Mouse (Mus musculus): ENCODE measurements around the gene Hmcn1. TPM values are rescaled to one million over a fixed set of nuclear protein-coding genes. Genes with fewer than 3 reads are reported as not detected.

Gene Hmcn1
- polyA plus RNA-seq, 1 experiment from 2014 or later: 1.7 TPM

GRCm38 (mm10) chr1:150813381-150813780, 179.9 kb downstream of the Hmcn1 start:
- Histone ChIP-seq H3K36me3 (replicated peaks) (no peaks in the 10 kb centered on the region), H3K9me3 (replicated peaks) (no peaks in the 10 kb centered on the region), H3K9ac (no peak overlapping the region), H3K27ac (replicated peaks) (no peak overlapping the region), H3K27me3 (no peaks in the 10 kb centered on the region), H3K4me2 (no peak overlapping the region), H3K4me3 (replicated peaks) (no peak overlapping the region), H3K4me1 (replicated peaks) (no peaks in the 10 kb centered on the region)
- no peak for ATAC-seq (ENCODE audit: insufficient read depth)

GRCm38 (mm10) chr1:150806864-150807263, 186.4 kb downstream of the Hmcn1 start:
- Histone ChIP-seq H3K4me2 (no peak overlapping the region), H3K27ac (replicated peaks) (no peak overlapping the region), H3K4me3 (replicated peaks) (no peak overlapping the region), H3K4me1 (replicated peaks) (no peaks in the 10 kb centered on the region), H3K27me3 (no peaks in the 10 kb centered on the region), H3K9ac (no peak overlapping the region), H3K9me3 (replicated peaks) (no peaks in the 10 kb centered on the region), H3K36me3 (replicated peaks) (no peaks in the 10 kb centered on the region)
- ATAC-seq (ENCODE audit: insufficient read depth): no peak
- 51% methylated on average over 3 of the region's 3 CpGs for WGBS (ENCODE audit: insufficient replicate concordance)

GRCm38 (mm10) chr1:150805466-150805865, 187.8 kb downstream of the Hmcn1 start:
- 72% methylated on average over 2 of the region's 2 CpGs for WGBS (ENCODE audit: insufficient replicate concordance)
- Histone ChIP-seq H3K36me3 (replicated peaks) (no peaks in the 10 kb centered on the region), H3K4me1 (replicated peaks) (no peaks in the 10 kb centered on the region), H3K27me3 (no peaks in the 10 kb centered on the region), H3K4me3 (replicated peaks) (no peak overlapping the region), H3K4me2 (no peak overlapping the region), H3K27ac (replicated peaks) (no peak overlapping the region), H3K9ac (no peak overlapping the region), H3K9me3 (replicated peaks) (no peaks in the 10 kb centered on the region)
- ATAC-seq (ENCODE audit: insufficient read depth): no peak

GRCm38 (mm10) chr1:150804235-150805099, 188.8 kb downstream of the Hmcn1 start:
- Histone ChIP-seq H3K27me3 (no peaks in the 10 kb centered on the region), H3K27ac (replicated peaks) (no peak overlapping the region), H3K4me3 (replicated peaks) (no peak overlapping the region), H3K9me3 (replicated peaks) (no peaks in the 10 kb centered on the region), H3K9ac (no peak overlapping the region), H3K4me2 (no peak overlapping the region), H3K4me1 (replicated peaks) (no peaks in the 10 kb centered on the region), H3K36me3 (replicated peaks) (no peaks in the 10 kb centered on the region)
- 62% methylated on average over 9 of the region's 9 CpGs for WGBS (ENCODE audit: insufficient replicate concordance)
- ATAC-seq (ENCODE audit: insufficient read depth): no peak

- no peak overlapping the region for H3K9ac ChIP-seq
- H3K4me2 ChIP-seq: no peak overlapping the region
- H3K4me3 ChIP-seq (replicated peaks): no peak overlapping the region
- H3K9me3 ChIP-seq (replicated peaks): no peaks in the 10 kb centered on the region
- no peak for ATAC-seq (ENCODE audit: insufficient read depth)
- WGBS (ENCODE audit: insufficient replicate concordance): 75% methylated on average over 12 of the region's 12 CpGs
- no peaks in the 10 kb centered on the region for H3K36me3 ChIP-seq (replicated peaks)
- H3K27me3 ChIP-seq: no peaks in the 10 kb centered on the region
- H3K4me1 ChIP-seq (replicated peaks): no peaks in the 10 kb centered on the region
- no peak overlapping the region for H3K27ac ChIP-seq (replicated peaks)
Measured at GRCm38 (mm10) chr1:150802642-150803041, 190.6 kb downstream of the Hmcn1 start.

- H3K4me3 ChIP-seq (replicated peaks): no peak overlapping the region
- no peaks in the 10 kb centered on the region for H3K27me3 ChIP-seq
- H3K36me3 ChIP-seq (replicated peaks): no peaks in the 10 kb centered on the region
- ATAC-seq (ENCODE audit: insufficient read depth): no peak
- no peak overlapping the region for H3K9ac ChIP-seq
- WGBS (ENCODE audit: insufficient replicate concordance): 58% methylated on average over 8 of the region's 8 CpGs
- H3K4me1 ChIP-seq (replicated peaks): no peaks in the 10 kb centered on the region
- H3K9me3 ChIP-seq (replicated peaks): no peaks in the 10 kb centered on the region
- H3K27ac ChIP-seq (replicated peaks): no peak overlapping the region
- no peak overlapping the region for H3K4me2 ChIP-seq
Measured at GRCm38 (mm10) chr1:150800611-150801263, 192.5 kb downstream of the Hmcn1 start.

- Histone ChIP-seq H3K4me1 (replicated peaks) (no peaks in the 10 kb centered on the region), H3K27ac (replicated peaks) (no peak overlapping the region), H3K9me3 (replicated peaks) (no peaks in the 10 kb centered on the region), H3K4me3 (replicated peaks) (no peak overlapping the region), H3K4me2 (no peak overlapping the region), H3K9ac (no peak overlapping the region), H3K27me3 (no peaks in the 10 kb centered on the region), H3K36me3 (replicated peaks) (no peaks in the 10 kb centered on the region)
- 65% methylated on average over 5 of the region's 5 CpGs for WGBS (ENCODE audit: insufficient replicate concordance)
- ATAC-seq (ENCODE audit: insufficient read depth): no peak
Measured at GRCm38 (mm10) chr1:150798651-150799050, 194.6 kb downstream of the Hmcn1 start.

- WGBS (ENCODE audit: insufficient replicate concordance): 63% methylated on average over 6 of the region's 6 CpGs
Measured at GRCm38 (mm10) chr1:150786746-150787145, 206.5 kb downstream of the Hmcn1 start.

GRCm38 (mm10) chr1:150783070-150783842, 210.0 kb downstream of the Hmcn1 start:
- WGBS (ENCODE audit: insufficient replicate concordance): 75% methylated on average over 15 of the region's 15 CpGs
- Histone ChIP-seq H3K36me3 (replicated peaks) (no peaks in the 10 kb centered on the region), H3K4me3 (replicated peaks) (no peak overlapping the region), H3K4me1 (replicated peaks) (no peaks in the 10 kb centered on the region), H3K9ac (no peak overlapping the region), H3K4me2 (no peak overlapping the region), H3K27ac (replicated peaks) (no peak overlapping the region), H3K9me3 (replicated peaks) (no peaks in the 10 kb centered on the region), H3K27me3 (no peaks in the 10 kb centered on the region)
- ATAC-seq (ENCODE audit: insufficient read depth): no peak

More at GRCm38 (mm10) chr1:150786746-150787145, 206.5 kb downstream of the Hmcn1 start:
- Histone ChIP-seq H3K36me3 (replicated peaks) (no peaks in the 10 kb centered on the region), H3K27ac (replicated peaks) (no peak overlapping the region), H3K4me3 (replicated peaks) (no peak overlapping the region), H3K4me1 (replicated peaks) (no peaks in the 10 kb centered on the region), H3K27me3 (no peaks in the 10 kb centered on the region), H3K9me3 (replicated peaks) (no peaks in the 10 kb centered on the region), H3K9ac (no peak overlapping the region), H3K4me2 (no peak overlapping the region)
- ATAC-seq (ENCODE audit: insufficient read depth): no peak

- Histone ChIP-seq H3K4me1 (replicated peaks) (no peaks in the 10 kb centered on the region), H3K4me3 (replicated peaks) (no peak overlapping the region), H3K36me3 (replicated peaks) (no peaks in the 10 kb centered on the region), H3K9me3 (replicated peaks) (no peaks in the 10 kb centered on the region), H3K9ac (no peak overlapping the region), H3K4me2 (no peak overlapping the region), H3K27me3 (no peaks in the 10 kb centered on the region), H3K27ac (replicated peaks) (no peak overlapping the region)
- 18% methylated on average over 2 of the region's 2 CpGs for WGBS (ENCODE audit: insufficient replicate concordance)
- ATAC-seq (ENCODE audit: insufficient read depth): no peak
Measured at GRCm38 (mm10) chr1:150779902-150780301, 213.3 kb downstream of the Hmcn1 start.

- Histone ChIP-seq H3K4me2 (no peak overlapping the region), H3K9me3 (replicated peaks) (no peaks in the 10 kb centered on the region), H3K4me1 (replicated peaks) (no peaks in the 10 kb centered on the region), H3K36me3 (replicated peaks) (no peaks in the 10 kb centered on the region), H3K27ac (replicated peaks) (no peak overlapping the region), H3K4me3 (replicated peaks) (no peak overlapping the region), H3K9ac (no peak overlapping the region), H3K27me3 (no peaks in the 10 kb centered on the region)
- no peak for ATAC-seq (ENCODE audit: insufficient read depth)
Measured at GRCm38 (mm10) chr1:150776741-150777140, 216.5 kb downstream of the Hmcn1 start.
